In genomic region chr4:100171483-100171898, GRCm38 (mm10) we compare ENCODE assay signal across 12 mouse cellular contexts.
DNase-seq lines count a peak whose midpoint lies in the region; ATAC-seq lines count a peak whose summit lies in the region.
"Had no signal": no experiment of that assay in that cellular context is flagged by ENCODE, and none has a peak within 500 bp of the region (broad histone marks: within the 10 kb centered on the region; RNA-seq: fewer than 3 reads in every experiment).

No protein-coding gene starts in this region.

- H3K4me2 ChIP-seq in kidney, embryonic 15.5 days, result peak overlapping the region; percentile 42
- H3K4me2 ChIP-seq in neural tube, embryonic 13.5 days, result peak overlapping the region; percentile 21; the same call in 1 of the 2 replicates
- no peak overlapping the region for H3K4me2 ChIP-seq in intestine, embryonic 16.5 days (ENCODE audit: low read depth, low read length)

- peak; percentile 38 for DNase-seq in embryo, embryonic 10 days (ENCODE audit: low spot score)
- DNase-seq in embryo, embryonic 9.5 days (ENCODE audit: extremely low spot score), result no peak
- no peak for DNase-seq in kidney, postnatal 25 days
- DNase-seq in forelimb bud, embryonic 11.5 days (ENCODE audit: low read depth, low spot score), result peak; percentile 64
- DNase-seq in frontal cortex, postnatal 36 days (ENCODE audit: low spot score in 2 of 2), result no peak
- DNase-seq: cerebellum, adult 11-12 months had no signal

- H3K27ac ChIP-seq in kidney, embryonic 15.5 days, result peak overlapping the region; percentile 85
- peak overlapping the region; percentile 47; the same call in 1 of the 2 replicates for H3K27ac ChIP-seq in neural tube, embryonic 13.5 days (replicated peaks)
- H3K27ac ChIP-seq in intestine, embryonic 16.5 days (ENCODE audit: low read length), result no peak overlapping the region
- H3K27ac ChIP-seq: liver, embryonic 14.5 days had no signal

- no peaks in the 10 kb centered on the region for H3K9me3 ChIP-seq in kidney, embryonic 15.5 days (replicated peaks)
- no peaks in the 10 kb centered on the region for H3K9me3 ChIP-seq in neural tube, embryonic 13.5 days
- no peaks in the 10 kb centered on the region for H3K9me3 ChIP-seq in intestine, embryonic 16.5 days (ENCODE audit: control insufficient read depth, low read length)
- H3K9me3 ChIP-seq: G1E had no signal

- 11% methylated on average over 5 of the region's 5 CpGs for WGBS in kidney, embryonic 15.5 days
- WGBS in neural tube, embryonic 13.5 days, result 13% methylated on average over 5 of the region's 5 CpGs
- 43% methylated on average over 5 of the region's 5 CpGs for WGBS in intestine, embryonic 16.5 days

- peaks cover 60% of the 10 kb centered on the region for H3K4me1 ChIP-seq in kidney, embryonic 15.5 days
- H3K4me1 ChIP-seq in neural tube, embryonic 13.5 days (replicated peaks), result peaks cover 30% of the 10 kb centered on the region
- H3K4me1 ChIP-seq in intestine, embryonic 16.5 days (ENCODE audit: control insufficient read depth, insufficient read depth, low read length), result peaks cover 2% of the 10 kb centered on the region

- no peaks in the 10 kb centered on the region for H3K36me3 ChIP-seq in kidney, embryonic 15.5 days
- H3K36me3 ChIP-seq in neural tube, embryonic 13.5 days, result no peaks in the 10 kb centered on the region
- no peaks in the 10 kb centered on the region for H3K36me3 ChIP-seq in intestine, embryonic 16.5 days (ENCODE audit: control insufficient read depth, insufficient read depth, low read length)
- H3K36me3 ChIP-seq: G1E had no signal

- H3K27me3 ChIP-seq in kidney, embryonic 15.5 days, result no peaks in the 10 kb centered on the region
- H3K27me3 ChIP-seq in neural tube, embryonic 13.5 days, result no peaks in the 10 kb centered on the region
- no peaks in the 10 kb centered on the region for H3K27me3 ChIP-seq in intestine, embryonic 16.5 days (replicated peaks; ENCODE audit: control insufficient read depth, insufficient read depth, low read length)

- peak; percentile 74 for ATAC-seq in kidney, embryonic 15.5 days (replicated peaks; ENCODE audit: low FRiP score)
- peak; percentile 60; the same call in 1 of the 2 replicates for ATAC-seq in neural tube, embryonic 13.5 days (ENCODE audit: low read depth)
- ATAC-seq in intestine, embryonic 16.5 days, result no peak
- ATAC-seq: activated CD4-positive, CD25-positive, alpha-beta regulatory T cell, adult 4 months had no signal

- no peak overlapping the region for H3K9ac ChIP-seq in kidney, embryonic 15.5 days
- peak overlapping the region; percentile 44 for H3K9ac ChIP-seq in neural tube, embryonic 13.5 days
- H3K9ac ChIP-seq in intestine, embryonic 16.5 days (ENCODE audit: low read depth, low read length), result no peak overlapping the region
- H3K9ac ChIP-seq: liver, embryonic 14.5 days had no signal

- no peak overlapping the region for H3K4me3 ChIP-seq in kidney, embryonic 15.5 days (replicated peaks)
- H3K4me3 ChIP-seq in neural tube, embryonic 13.5 days, result no peak overlapping the region
- no peak overlapping the region for H3K4me3 ChIP-seq in intestine, embryonic 16.5 days (ENCODE audit: low read length)

Comparison
In these comparisons a context has a peak if more than half of its experiments do, and no peak if none do; other contexts are left out.
1. DNase-seq: peak in embryo, embryonic 10 days (single experiment) and forelimb bud, embryonic 11.5 days (single experiment); none in embryo, embryonic 9.5 days (single experiment), kidney, postnatal 25 days (0 of 2) and frontal cortex, postnatal 36 days (0 of 2).